Mouse (Mus musculus) urinary bladder, postnatal 14 days (tissue): ENCODE measurements around the gene Scin.

Experiments
- DNase-seq: peaks from one replicate; pipeline ENCODE4 v3.0.0; 2021; ENCODE audit warnings: low spot score

The Scin gene

GRCm38 (mm10) chr12:40108143-40108542, 25.9 kb downstream of the Scin start:
- DNase-seq, result no peak

- no peak for DNase-seq
Observed at GRCm38 (mm10) chr12:40106874-40107273, 27.2 kb downstream of the Scin start.

- no peak for DNase-seq
Observed at GRCm38 (mm10) chr12:40104750-40105149, 29.3 kb downstream of the Scin start.

- no peak for DNase-seq
Observed at GRCm38 (mm10) chr12:40102359-40102758, 31.7 kb downstream of the Scin start.

DNA sequence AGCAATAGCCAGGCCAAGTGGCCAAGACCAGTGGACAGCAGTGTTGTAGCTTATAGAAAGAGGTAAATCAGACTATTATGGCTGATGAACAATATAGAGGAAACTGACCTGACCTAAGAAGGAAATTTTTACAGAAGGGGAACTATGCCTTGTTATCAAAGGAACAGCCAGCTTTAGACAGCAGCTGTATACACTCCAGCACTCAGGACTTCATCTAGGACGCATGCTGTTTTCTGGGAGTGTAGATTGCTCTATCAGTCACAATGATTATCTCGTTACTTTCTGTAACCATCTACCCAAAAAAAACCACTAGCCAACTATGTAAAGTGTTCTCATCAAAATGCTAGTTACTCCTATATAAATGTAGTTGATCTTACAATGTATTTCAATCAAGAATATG, 34.6 kb downstream of the Scin start:
- DNase-seq, result no peak

GRCm38 (mm10) chr12:40097449-40097848, 36.6 kb downstream of the Scin start:
- DNase-seq, result no peak

DNA sequence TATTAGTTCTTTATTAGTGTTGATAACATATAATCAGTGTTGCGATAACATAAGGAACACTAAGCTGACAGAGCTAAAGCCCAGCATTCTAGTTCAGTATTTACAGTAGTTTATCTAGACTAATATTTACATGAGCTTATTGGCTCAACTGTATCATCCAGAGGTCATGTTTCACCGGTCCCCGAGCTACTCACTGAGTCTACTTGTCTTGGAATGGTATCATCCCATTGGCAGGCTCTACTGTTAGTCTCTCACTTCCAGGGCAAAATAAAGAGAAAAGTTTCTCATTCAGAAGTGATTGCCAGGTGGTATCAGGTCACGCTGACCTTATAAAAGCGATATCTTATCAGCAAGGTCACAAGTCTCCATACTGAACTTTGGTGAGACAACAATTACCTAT, 37.0 kb downstream of the Scin start:
- DNase-seq, result no peak

DNA sequence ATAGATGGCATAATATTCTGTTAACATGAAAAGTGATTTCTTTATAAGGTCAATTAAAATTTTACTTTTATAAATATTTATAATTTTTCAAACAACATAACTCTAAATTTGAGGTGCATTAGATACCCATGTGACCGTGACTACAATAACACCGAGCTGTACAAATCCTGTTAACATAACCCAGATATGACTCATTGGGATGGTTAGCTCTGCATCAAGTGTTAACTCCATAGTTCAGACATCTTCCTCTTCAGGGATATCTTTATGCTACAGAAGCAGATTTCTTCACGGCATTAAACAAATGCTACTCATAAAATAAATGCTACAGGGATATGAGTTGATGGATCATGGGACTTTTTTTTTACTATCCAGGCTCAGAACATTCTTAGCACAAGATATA, 37.6 kb downstream of the Scin start:
- no peak for DNase-seq

- DNase-seq, result no peak
Observed at GRCm38 (mm10) chr12:40090017-40090416, 44.0 kb downstream of the Scin start.

GRCm38 (mm10) chr12:40085731-40086322, 48.2 kb downstream of the Scin start:
- DNase-seq, result no peak

- DNase-seq, result no peak
Observed at GRCm38 (mm10) chr12:40082453-40083238, 51.4 kb downstream of the Scin start.

DNA sequence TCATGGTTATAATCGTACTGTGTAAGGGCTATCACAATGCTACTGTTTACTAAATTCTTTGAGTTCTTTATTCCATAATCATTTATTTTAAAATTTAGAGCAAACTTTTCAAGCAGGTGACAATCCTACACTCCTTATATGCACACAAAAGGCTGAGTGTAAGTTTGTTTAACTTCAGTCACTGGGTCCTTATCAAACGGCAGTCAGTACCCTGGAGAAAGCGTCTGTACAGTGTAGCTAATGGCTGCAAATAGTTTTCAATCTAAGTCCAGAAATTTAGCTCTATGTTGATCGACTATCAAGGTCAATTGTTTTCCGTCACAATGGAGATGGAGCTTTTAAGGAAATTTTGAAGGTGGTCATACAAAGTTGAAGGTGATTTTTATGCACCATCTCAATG, 52.0 kb downstream of the Scin start:
- no peak for DNase-seq

- DNase-seq, result no peak
Observed at GRCm38 (mm10) chr12:40073660-40074059, 60.4 kb downstream of the Scin start.

- no peak for DNase-seq
Observed at GRCm38 (mm10) chr12:40047024-40047423, 87.0 kb downstream of the Scin start.

DNA sequence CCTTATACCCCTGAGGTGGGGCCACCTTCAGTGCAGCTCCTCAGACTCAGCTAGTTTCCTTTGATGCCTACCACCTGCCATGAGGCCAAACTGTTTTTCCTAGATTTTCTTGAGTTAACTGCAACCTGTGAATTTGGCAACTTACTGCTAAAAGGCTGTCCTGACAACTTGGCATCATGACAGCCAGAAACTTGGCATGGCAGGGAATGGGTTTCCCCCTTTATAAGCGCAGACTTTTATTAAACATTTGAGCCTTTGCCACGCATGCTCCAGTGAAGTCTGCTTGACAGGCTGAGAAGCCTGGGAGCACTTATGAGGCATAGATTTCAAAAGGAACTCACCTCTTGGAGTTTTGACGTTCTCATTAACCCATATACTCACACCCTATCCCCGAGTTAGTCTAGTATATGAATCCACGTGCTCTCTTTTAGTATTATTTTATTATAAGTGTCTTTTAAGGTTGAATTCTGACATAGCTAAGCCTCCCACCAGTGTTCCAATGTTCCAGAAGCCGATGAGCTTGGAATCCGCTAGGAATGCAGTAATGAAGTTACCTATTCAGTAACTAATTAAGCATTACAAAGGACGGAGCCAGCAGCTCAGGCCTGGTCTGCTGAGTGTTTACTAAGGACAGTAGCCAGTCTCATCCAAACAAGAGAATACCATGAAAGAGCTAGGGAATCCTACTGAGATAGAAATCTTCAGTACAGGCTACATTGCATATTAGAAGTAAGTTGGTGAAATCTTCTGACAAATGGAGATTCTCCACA, 90.0 kb downstream of the Scin start:
- DNase-seq, result no peak

GRCm38 (mm10) chr12:40040067-40040466, 94.0 kb downstream of the Scin start:
- no peak for DNase-seq

DNA sequence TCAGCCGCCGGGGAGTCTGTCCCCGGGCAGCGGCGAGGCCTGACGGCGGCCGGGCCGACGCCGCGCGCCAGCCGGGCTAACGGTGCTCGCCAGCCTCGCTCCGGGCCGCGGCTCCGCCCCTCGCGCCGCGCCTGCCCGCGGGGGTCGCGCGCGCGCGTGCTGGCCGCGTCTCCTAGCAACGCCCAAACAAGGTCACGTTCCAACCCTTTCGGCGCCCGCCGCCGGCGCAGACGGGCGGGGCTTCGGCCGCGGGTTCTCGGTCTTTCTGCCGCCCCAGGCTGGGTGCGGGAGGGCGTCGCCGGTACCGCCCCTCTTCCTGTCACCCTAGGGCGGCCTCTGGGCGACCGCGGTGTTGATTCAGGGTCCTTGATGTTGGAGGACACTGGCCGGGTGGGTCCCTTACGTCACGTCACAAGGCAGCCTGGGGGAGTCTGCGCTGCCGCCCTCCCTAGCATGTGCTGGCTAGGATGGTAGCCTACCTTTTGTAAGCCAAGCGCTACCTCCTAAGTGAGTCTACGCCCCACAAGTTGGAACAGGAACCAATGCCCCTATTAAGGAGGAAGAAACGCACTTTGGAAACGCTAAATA, 96.1 kb downstream of the Scin start, which contains the start of gene Arl4a:
TSS of gene Arl4a (minus strand) at position 150 of the 588 bp plus-strand sequence.
- peak; percentile 88 for DNase-seq

GRCm38 (mm10) chr12:40037226-40037813, 96.7 kb downstream of the Scin start:
- peak; percentile 99 for DNase-seq

- DNase-seq, result peak; percentile 10
Observed at GRCm38 (mm10) chr12:40036666-40037065, 97.4 kb downstream of the Scin start.

- no peak for DNase-seq
Observed at GRCm38 (mm10) chr12:40035506-40035905, 98.5 kb downstream of the Scin start.

DNA sequence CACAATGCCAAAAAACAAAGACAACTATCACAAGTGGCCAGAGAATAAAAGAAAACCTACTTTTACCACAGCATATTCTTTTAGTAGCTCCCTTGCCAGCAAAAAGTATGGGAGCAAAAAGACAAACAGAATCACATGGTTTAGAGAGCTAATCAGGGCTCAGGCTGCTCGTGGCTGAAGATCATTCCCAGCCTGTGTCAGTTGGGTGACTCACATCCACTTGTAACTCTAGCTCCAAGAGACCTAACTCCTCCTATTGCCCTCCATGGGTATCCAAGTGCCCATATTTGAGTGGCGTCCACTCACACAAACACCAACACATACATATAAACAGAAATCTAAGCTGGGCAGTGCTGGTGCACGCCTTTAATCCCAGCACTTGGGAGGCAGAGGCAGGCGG, 104.8 kb downstream of the Scin start:
- no peak for DNase-seq

DNA sequence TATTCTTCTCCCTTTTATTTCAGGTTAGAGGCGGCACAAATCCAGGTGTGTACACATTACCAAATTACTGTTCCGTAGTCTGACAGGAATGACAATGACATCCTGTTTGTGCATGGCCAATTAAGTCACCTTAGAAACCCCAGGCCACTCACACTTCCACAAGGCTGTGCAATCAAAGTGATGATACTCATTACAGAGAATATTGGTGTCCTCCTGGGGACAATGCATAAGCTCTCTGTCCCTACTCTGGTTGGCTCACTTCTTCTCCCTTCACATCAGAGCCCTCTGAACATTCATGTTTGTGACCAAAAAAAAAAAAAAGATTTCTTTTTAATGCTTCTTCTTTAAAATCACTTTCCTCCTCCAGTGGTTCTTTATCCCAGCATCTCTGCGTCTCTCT, 106.2 kb downstream of the Scin start:
- no peak for DNase-seq
